Comparison of ENCODE assay signal across 17 mouse cellular contexts in genomic region chr14:24526440-24526839, GRCm38 (mm10). TPM values are rescaled to one million over a fixed set of nuclear protein-coding genes. Genes with fewer than 3 reads are reported as not detected.
A peak's percentile ranks its signal among the peaks of the same experiment; 100 is the strongest.
DNase-seq lines count a peak whose midpoint lies in the region; ATAC-seq and TF ChIP-seq lines count a peak whose summit lies in the region.
"Had no signal": no experiment of that assay in that cellular context is flagged by ENCODE, and none has a peak within 500 bp of the region (broad histone marks: within the 10 kb centered on the region; RNA-seq: fewer than 3 reads in every experiment).

No protein-coding gene starts in this region.

- H3K4me2 ChIP-seq in forebrain, embryonic 15.5 days (replicated peaks) = 0 out of 2 replicates have a peak overlapping the region, but pooled peaks have one; percentile 5
- no peak overlapping the region for H3K4me2 ChIP-seq in midbrain, embryonic 14.5 days (ENCODE audit: low read length)
- H3K4me2 ChIP-seq: embryonic facial prominence, embryonic 12.5 days; heart, embryonic 15.5 days; liver, embryonic 13.5 days; stomach, embryonic 15.5 days had no signal

- no peak overlapping the region for H3K4me3 ChIP-seq in heart, adult 2 months
- H3K4me3 ChIP-seq in forebrain, embryonic 15.5 days = no peak overlapping the region
- no peak overlapping the region for H3K4me3 ChIP-seq in midbrain, embryonic 14.5 days (replicated peaks; ENCODE audit: low read depth, low read length)
- H3K4me3 ChIP-seq: embryonic facial prominence, embryonic 12.5 days; heart, embryonic 15.5 days; liver, embryonic 13.5 days; stomach, embryonic 15.5 days had no signal

- peak; percentile 36; the same call in 1 of the 2 replicates for ATAC-seq in forebrain, embryonic 15.5 days (replicated peaks)
- ATAC-seq in midbrain, embryonic 14.5 days (ENCODE audit: low FRiP score, low TSS enrichment) = no peak

- no peak overlapping the region for H3K27ac ChIP-seq in heart, adult 2 months
- H3K27ac ChIP-seq in forebrain, embryonic 15.5 days (replicated peaks) = peak overlapping the region; percentile 94
- peak overlapping the region; percentile 70 for H3K27ac ChIP-seq in midbrain, embryonic 14.5 days (replicated peaks; ENCODE audit: low read depth, low read length)
- H3K27ac ChIP-seq: embryonic facial prominence, embryonic 12.5 days; heart, embryonic 15.5 days; kidney, postnatal 0 days; liver, embryonic 13.5 days; stomach, embryonic 15.5 days had no signal

- no peaks in the 10 kb centered on the region for H3K36me3 ChIP-seq in heart, adult 2 months (ENCODE audit: control insufficient read depth, insufficient read depth, low read length)
- no peaks in the 10 kb centered on the region for H3K36me3 ChIP-seq in forebrain, embryonic 15.5 days
- no peaks in the 10 kb centered on the region for H3K36me3 ChIP-seq in midbrain, embryonic 14.5 days (ENCODE audit: control insufficient read depth, insufficient read depth, low read length)
- H3K36me3 ChIP-seq: embryonic facial prominence, embryonic 12.5 days; heart, embryonic 15.5 days; liver, embryonic 13.5 days; stomach, embryonic 15.5 days had no signal

- H3K4me1 ChIP-seq in heart, adult 2 months (ENCODE audit: control insufficient read depth, insufficient read depth, low read length) = peaks cover 4% of the 10 kb centered on the region
- H3K4me1 ChIP-seq in forebrain, embryonic 15.5 days = peaks cover 42% of the 10 kb centered on the region
- H3K4me1 ChIP-seq in midbrain, embryonic 14.5 days (ENCODE audit: control insufficient read depth, insufficient read depth, low read length) = peaks cover 30% of the 10 kb centered on the region
- H3K4me1 ChIP-seq: liver, embryonic 13.5 days had no signal

- TF ChIP-seq POLR2A in heart, adult 2 months (IDR thresholded peaks at IDR 0.05; ENCODE audit: insufficient read depth, low read depth, low read length) = no peak

- no peaks in the 10 kb centered on the region for H3K9me3 ChIP-seq in forebrain, embryonic 15.5 days
- H3K9me3 ChIP-seq in midbrain, embryonic 14.5 days (ENCODE audit: control insufficient read depth, low read length) = no peaks in the 10 kb centered on the region
- H3K9me3 ChIP-seq: embryonic facial prominence, embryonic 12.5 days; heart, embryonic 15.5 days; liver, embryonic 13.5 days; stomach, embryonic 15.5 days had no signal

- no peaks in the 10 kb centered on the region for H3K27me3 ChIP-seq in heart, adult 2 months (ENCODE audit: control insufficient read depth, insufficient read depth, low read length)
- no peaks in the 10 kb centered on the region for H3K27me3 ChIP-seq in forebrain, embryonic 15.5 days
- H3K27me3 ChIP-seq in midbrain, embryonic 14.5 days (ENCODE audit: control insufficient read depth, insufficient read depth, low read length) = no peaks in the 10 kb centered on the region
- H3K27me3 ChIP-seq: embryonic facial prominence, embryonic 12.5 days; heart, embryonic 15.5 days; liver, embryonic 13.5 days; stomach, embryonic 15.5 days had no signal

- no peak for TF ChIP-seq CTCF in heart, adult 2 months (IDR thresholded peaks at IDR 0.05)

- no peak for TF ChIP-seq EP300 in heart, adult 2 months (IDR thresholded peaks at IDR 0.05; ENCODE audit: insufficient read depth, low read depth, low read length)

- peak; percentile 70 for DNase-seq in heart, adult 11 months
- no peak for DNase-seq in heart, adult 2 months
- DNase-seq in MN1 (ENCODE audit: low spot score) = peak; percentile 23
- no peak for DNase-seq in midbrain, embryonic 14.5 days
- DNase-seq in left cerebral cortex, postnatal 4 days = no peak
- no peak for DNase-seq in thymus, postnatal 36 days
- DNase-seq in cerebellum, adult 9-10 months = no peak
- DNase-seq: cerebellum, adult 11 months; cerebellum, postnatal 36 days; kidney, adult 11 months; liver, embryonic 13.5 days; spleen, adult 18-20 months had no signal

- 86% methylated on average over 10 of the region's 10 CpGs for WGBS in heart, adult 2 months
- 11% methylated on average over 10 of the region's 10 CpGs for WGBS in forebrain, embryonic 15.5 days
- WGBS in midbrain, embryonic 14.5 days = 49% methylated on average over 10 of the region's 10 CpGs

- intact Hi-C loops in heart, adult 2 months (cut with DNase I) = no loop called here
- intact Hi-C loops in left cerebral cortex, postnatal 4 days (cut with DNase I) = no loop called here

- no peak overlapping the region for H3K9ac ChIP-seq in heart, adult 2 months (ENCODE audit: low read depth, low read length)
- no peak overlapping the region for H3K9ac ChIP-seq in forebrain, embryonic 15.5 days (replicated peaks)
- H3K9ac ChIP-seq in midbrain, embryonic 14.5 days (replicated peaks; ENCODE audit: low read length) = no peak overlapping the region
- H3K9ac ChIP-seq: embryonic facial prominence, embryonic 12.5 days; heart, embryonic 15.5 days; liver, embryonic 13.5 days; stomach, embryonic 15.5 days had no signal

- H3K79me2 ChIP-seq in heart, adult 2 months (replicated peaks; ENCODE audit: control insufficient read depth, insufficient read depth, low read length) = no peaks in the 10 kb centered on the region

RNA-seq across cellular contexts. Expression of gene Rps24, which starts 39.5 kb away (rescaled TPM):
- total RNA-seq in heart, adult 2 months (2021) = 100 to 1,000 TPM; 851 to 971 TPM
- polyA plus RNA-seq in heart, adult 2 months (2012; rRNA removed) = 642 and 1,106 TPM in 2 replicates
- 563 and 611 TPM in 2 replicates for polyA plus RNA-seq in forebrain, embryonic 15.5 days (2015; fragmentation: Nextera tagmentation; extraction: Ambion mirVana)
- 772 and 791 TPM in 2 replicates for polyA plus RNA-seq in midbrain, embryonic 14.5 days (2014; fragmentation: Nextera tagmentation; extraction: Ambion mirVana)
- 1,000 to 10,000 TPM; 1,115 to 1,201 TPM for total RNA-seq in left cerebral cortex, postnatal 4 days (2021)

RNA-seq across cellular contexts. Expression of gene Polr3a, which starts 39.6 kb away (rescaled TPM):
- 10 to 100 TPM; 10.3 to 11.0 TPM for total RNA-seq in heart, adult 2 months (2021)
- polyA plus RNA-seq in heart, adult 2 months (2012; rRNA removed) = 4.7 and 10.3 TPM in 2 replicates
- polyA plus RNA-seq in forebrain, embryonic 15.5 days (2015; fragmentation: Nextera tagmentation; extraction: Ambion mirVana) = 20.5 and 22.6 TPM in 2 replicates
- polyA plus RNA-seq in midbrain, embryonic 14.5 days (2014; fragmentation: Nextera tagmentation; extraction: Ambion mirVana) = 21.0 and 23.1 TPM in 2 replicates
- 10 to 100 TPM; 33.9 to 34.8 TPM for total RNA-seq in left cerebral cortex, postnatal 4 days (2021)

Comparison
In these comparisons a context has a peak if more than half of its experiments do, and no peak if none do; other contexts are left out.
1. DNase-seq: peak in heart, adult 11 months (single experiment) and MN1 (single experiment); none in heart, adult 2 months (0 of 2), midbrain, embryonic 14.5 days (single experiment), left cerebral cortex, postnatal 4 days (single experiment), thymus, postnatal 36 days (0 of 2) and cerebellum, adult 9-10 months (single experiment).